Mouse (Mus musculus) ES-E14 (cell line): ENCODE data around the gene Mthfd1l. TPM values are rescaled to one million over a fixed set of nuclear protein-coding genes. Genes with fewer than 3 reads are reported as not detected.

Experiments
- DNase-seq: peaks from one replicate; pipeline ENCODE4 v3.0.0-alpha.2; 2013; ENCODE audit warnings: low read depth, low spot score
- H3K27ac ChIP-seq: 2 replicates; pipeline ENCODE4 v1.5.1; 2012; ENCODE audit warnings: low read depth, mild to moderate bottlenecking, low read length, moderate library complexity, mixed read lengths; ENCODE audit not compliant: poor library complexity, insufficient read depth, severe bottlenecking
- H3K36me3 ChIP-seq: 2 replicates; pipeline ENCODE4 v1.6.1; 2012; ENCODE audit warnings: mild to moderate bottlenecking, low read length, moderate library complexity, mixed read lengths; ENCODE audit not compliant: control insufficient read depth, poor library complexity, insufficient read depth, severe bottlenecking
- H3K4me1 ChIP-seq, 2 experiments: fragments of 150-350 bp in 1 of 2; sonication (generic) in 1 of 2; 2 replicates each; pipeline ENCODE4 v1.6.1; 2012; ENCODE audit warnings: low read length in 2 of 2, mild to moderate bottlenecking in 1 of 2, mixed read lengths in 1 of 2; ENCODE audit not compliant: control insufficient read depth in 2 of 2, insufficient read depth in 2 of 2, poor library complexity in 1 of 2
- H3K4me3 ChIP-seq, 2 experiments: fragments of 150-350 bp in 1 of 2; sonication (generic) in 1 of 2; 2 replicates each; pipeline ENCODE4 v1.5.1; 2012; ENCODE audit warnings: low read length in 2 of 2, low read depth in 1 of 2, mild to moderate bottlenecking in 1 of 2, mixed read lengths in 1 of 2; ENCODE audit not compliant: insufficient read depth in 1 of 2, poor library complexity in 1 of 2, severe bottlenecking in 1 of 2
- H3K9ac ChIP-seq: 2 replicates; pipeline ENCODE4 v1.6.1; 2012; ENCODE audit warnings: low read depth, mild to moderate bottlenecking, low read length, mixed read lengths; ENCODE audit not compliant: poor library complexity, insufficient read depth, severe bottlenecking
- H3K9me3 ChIP-seq: fragments of 150-350 bp; sonication (generic); 2 replicates; pipeline ENCODE4 v1.6.1; 2012; ENCODE audit warnings: low read depth, mild to moderate bottlenecking, low read length; ENCODE audit not compliant: control insufficient read depth, insufficient read depth
- CHD2 ChIP-seq: IDR thresholded peaks from 2 replicates; pipeline ENCODE4 v1.6.1; 2014; ENCODE audit warnings: mild to moderate bottlenecking, low read depth, low read length, inconsistent platforms
- HCFC1 ChIP-seq: IDR thresholded peaks from 2 replicates; pipeline ENCODE4 v1.6.1; 2012; ENCODE audit warnings: low read length, inconsistent platforms, borderline replicate concordance; ENCODE audit not compliant: insufficient read depth
- MAFK ChIP-seq: IDR thresholded peaks from 2 replicates; pipeline ENCODE4 v1.6.1; 2014; ENCODE audit warnings: mild to moderate bottlenecking, low read depth, low read length, inconsistent platforms; ENCODE audit not compliant: insufficient read depth
- ZC3H11A ChIP-seq: IDR thresholded peaks from 2 replicates; pipeline ENCODE4 v1.6.1; 2012; ENCODE audit warnings: low read depth, mild to moderate bottlenecking, inconsistent platforms, low read length, borderline replicate concordance
- ZNF384 ChIP-seq: IDR thresholded peaks from 2 replicates; pipeline ENCODE4 v1.6.1; 2012; ENCODE audit warnings: low read depth, low read length, inconsistent platforms
- in situ Hi-C, 2 experiments: fragments of 600-800 bp; cut with MboI; formaldehyde crosslinking; loops; one replicate each; pipeline ENCODE4 v1.15.1; 2025; ENCODE audit warnings: low sequenced_read_pairs in 2 of 2, inconsistent platforms in 1 of 2; ENCODE audit not compliant: unreplicated experiment in 2 of 2
- total RNA-seq: library from RNA; depleted of rRNA; stranded (reverse); fragments of 300-350 nt; gene quantifications from 2 replicates; pipeline ENCODE4 v1.2.3, GENCODE M21; 2012

Gene Mthfd1l
- total RNA-seq, 1 experiment: 48.5 TPM

DNA sequence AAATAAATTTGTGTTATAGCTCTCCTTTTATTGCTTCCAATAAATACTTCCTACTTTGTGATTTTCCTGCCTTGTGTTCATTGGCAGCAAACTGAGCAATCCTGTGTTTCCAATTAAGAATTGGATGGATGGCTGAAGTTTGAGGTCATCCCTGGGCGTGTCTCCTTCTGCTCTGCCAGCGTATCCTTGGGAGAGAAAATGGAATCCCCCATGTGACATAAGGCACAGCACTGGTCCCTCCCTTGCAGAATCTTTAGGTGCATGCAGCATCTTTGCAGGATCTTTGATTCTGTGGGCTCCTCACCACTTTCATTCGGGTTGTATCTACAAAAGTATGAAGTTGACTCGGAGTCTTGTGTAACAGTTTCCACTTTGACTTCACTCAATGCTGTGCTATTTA lies 53.7 kb downstream of the Mthfd1l start:
- Histone ChIP-seq H3K27ac (no peak overlapping the region), H3K4me3 (no peak overlapping the region), H3K36me3 (peaks cover 26% of the 10 kb centered on the region), H3K4me1 (no peaks in the 10 kb centered on the region), H3K9ac (no peak overlapping the region), H3K9me3 (no peaks in the 10 kb centered on the region; the same call in 1 of the 2 replicates)
- TF ChIP-seq HCFC1: no peak
- no peak for TF ChIP-seq MAFK
- no peak for TF ChIP-seq CHD2
- TF ChIP-seq ZNF384: no peak
- no peak for TF ChIP-seq ZC3H11A
- in situ Hi-C loops: no loop called here
- no peak for DNase-seq

DNA sequence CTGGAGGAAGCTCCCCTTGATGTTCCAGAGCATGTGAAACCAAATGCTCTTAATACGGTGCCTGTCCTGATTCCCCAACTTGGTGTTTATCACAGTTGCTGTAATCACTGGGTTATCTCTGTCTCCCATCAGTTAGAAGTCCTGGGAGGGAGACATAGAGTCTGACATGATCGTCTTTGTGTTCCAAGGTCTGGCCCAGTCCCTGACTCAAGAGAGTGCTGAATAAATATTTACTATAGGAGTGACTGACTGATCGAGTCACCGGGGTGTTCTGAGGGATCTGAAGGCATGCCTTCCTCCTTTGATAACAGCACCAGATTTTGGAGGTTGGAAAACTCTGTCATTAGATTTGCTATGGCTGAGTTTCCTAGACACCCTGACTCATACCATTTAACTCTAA lies 54.5 kb downstream of the Mthfd1l start:
- no peak overlapping the region for H3K4me3 ChIP-seq
- DNase-seq: no peak
- in situ Hi-C loops: no loop called here
- H3K27ac ChIP-seq: no peak overlapping the region
- no peaks in the 10 kb centered on the region; the same call in 1 of the 2 replicates for H3K9me3 ChIP-seq
- no peak overlapping the region for H3K9ac ChIP-seq
- no peaks in the 10 kb centered on the region for H3K4me1 ChIP-seq
- peaks cover 30% of the 10 kb centered on the region for H3K36me3 ChIP-seq
- no peak for TF ChIP-seq ZC3H11A
- no peak for TF ChIP-seq CHD2
- no peak for TF ChIP-seq MAFK
- TF ChIP-seq HCFC1: no peak
- TF ChIP-seq ZNF384: no peak

DNA sequence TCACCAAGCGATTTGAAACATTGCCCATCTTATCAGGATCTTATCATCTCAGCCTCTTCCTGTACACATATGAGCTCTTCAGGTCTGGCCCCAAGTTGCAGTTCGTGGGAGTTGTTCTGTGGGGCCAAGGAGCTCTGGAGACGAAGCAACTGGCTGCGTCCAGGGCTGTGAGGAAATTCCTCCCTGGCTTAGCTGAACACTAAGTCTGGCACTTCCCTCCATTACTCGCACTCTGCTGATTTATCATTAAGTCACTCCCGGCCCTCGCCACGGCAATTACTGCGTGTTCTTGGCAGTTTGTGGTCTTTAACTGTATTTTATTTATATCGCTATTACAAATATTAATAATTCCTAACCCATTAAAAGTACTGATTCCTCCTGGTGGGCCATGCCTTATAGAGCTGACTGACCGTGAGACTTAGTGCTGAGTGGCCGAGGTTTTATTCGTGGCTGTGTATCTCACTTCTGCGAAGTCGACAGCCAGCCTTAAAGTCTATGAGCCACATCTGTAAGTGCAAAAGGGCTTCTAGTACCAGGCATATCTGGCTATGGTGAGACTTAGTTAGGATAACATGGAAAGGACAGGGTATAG lies 56.0 kb downstream of the Mthfd1l start:
- no peak for DNase-seq

DNA sequence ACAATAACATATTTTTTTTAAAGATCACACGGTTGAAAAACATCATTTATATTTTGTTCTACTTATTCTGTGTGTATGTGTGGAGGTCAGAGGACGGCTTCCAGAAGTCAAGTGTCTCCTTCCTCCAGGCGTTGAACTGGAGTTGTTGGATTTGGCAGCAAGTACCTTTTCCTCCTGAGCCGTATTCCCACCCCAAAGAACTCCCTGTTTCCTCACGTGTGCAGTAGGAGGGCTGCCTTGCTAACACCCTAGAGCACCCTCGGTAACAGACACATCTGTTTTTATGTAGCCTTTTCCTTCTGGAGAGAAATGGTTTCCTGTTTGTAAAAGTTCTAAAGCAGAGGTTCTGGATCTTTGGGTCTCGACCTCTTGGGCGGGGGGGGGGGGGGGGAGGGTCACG lies 60.8 kb downstream of the Mthfd1l start:
- Histone ChIP-seq H3K4me1 (no peaks in the 10 kb centered on the region), H3K4me3 (no peak overlapping the region), H3K9me3 (no peaks in the 10 kb centered on the region; the same call in 1 of the 2 replicates), H3K36me3 (peaks cover 38% of the 10 kb centered on the region), H3K27ac (no peak overlapping the region), H3K9ac (no peak overlapping the region)
- in situ Hi-C loops: no loop called here
- no peak for DNase-seq
- TF ChIP-seq ZNF384 (no peak), MAFK (no peak), ZC3H11A (no peak), CHD2 (no peak), HCFC1 (no peak)

More for the DNA sequence above, 56.0 kb downstream of the Mthfd1l start:
- H3K4me3 ChIP-seq: no peak overlapping the region
- in situ Hi-C loops: no loop called here
- H3K36me3 ChIP-seq: peaks cover 35% of the 10 kb centered on the region
- no peaks in the 10 kb centered on the region for H3K4me1 ChIP-seq
- no peak overlapping the region for H3K9ac ChIP-seq
- H3K9me3 ChIP-seq: no peaks in the 10 kb centered on the region; the same call in 1 of the 2 replicates
- H3K27ac ChIP-seq: no peak overlapping the region
- TF ChIP-seq ZNF384 (no peak), MAFK (no peak), CHD2 (no peak), HCFC1 (no peak), ZC3H11A (no peak)
